Mouse (Mus musculus): ENCODE measurements around the gene Tpm3. TPM values are rescaled to one million over a fixed set of nuclear protein-coding genes. Genes with fewer than 3 reads are reported as not detected.
"Not testable (repeated sequence)": the region's sequence is repeated elsewhere in the genome, so short reads cannot be mapped to it uniquely, and the experiment has no call there.

The Tpm3 gene
- total RNA-seq, 4 experiments from 2014 or later = 143 to 186 (median 163) TPM

- DNase-seq (ENCODE audit: low spot score in 2 of 2) = peak; percentile 60
Measured at GRCm38 (mm10) chr3:90083698-90084324, 11.4 kb downstream of the Tpm3 start.

- DNase-seq (ENCODE audit: low spot score in 2 of 2) = no peak
Measured at GRCm38 (mm10) chr3:90084790-90085189, 12.3 kb downstream of the Tpm3 start.

DNA sequence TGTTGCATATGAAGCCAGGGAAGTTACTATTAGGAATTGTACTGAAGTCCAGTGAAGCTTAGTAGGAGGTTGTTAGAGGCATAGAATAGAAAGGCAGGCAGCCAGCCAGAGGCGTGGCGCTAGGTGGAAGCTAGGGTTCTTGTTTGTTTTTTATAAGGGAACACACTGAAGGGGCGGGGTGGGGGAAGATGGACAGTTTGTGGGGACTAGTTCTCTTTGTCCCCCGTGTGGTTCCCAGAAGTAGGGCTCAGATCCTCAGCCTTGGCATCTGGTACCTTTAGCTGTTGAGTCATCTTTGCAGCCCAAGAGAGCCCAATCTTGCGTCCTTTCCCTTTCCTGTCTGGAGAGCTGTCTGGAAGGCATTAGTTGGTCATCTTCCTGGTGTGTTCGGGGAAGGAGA lies 12.8 kb downstream of the Tpm3 start:
- DNase-seq (ENCODE audit: low spot score in 2 of 2) = no peak

DNA sequence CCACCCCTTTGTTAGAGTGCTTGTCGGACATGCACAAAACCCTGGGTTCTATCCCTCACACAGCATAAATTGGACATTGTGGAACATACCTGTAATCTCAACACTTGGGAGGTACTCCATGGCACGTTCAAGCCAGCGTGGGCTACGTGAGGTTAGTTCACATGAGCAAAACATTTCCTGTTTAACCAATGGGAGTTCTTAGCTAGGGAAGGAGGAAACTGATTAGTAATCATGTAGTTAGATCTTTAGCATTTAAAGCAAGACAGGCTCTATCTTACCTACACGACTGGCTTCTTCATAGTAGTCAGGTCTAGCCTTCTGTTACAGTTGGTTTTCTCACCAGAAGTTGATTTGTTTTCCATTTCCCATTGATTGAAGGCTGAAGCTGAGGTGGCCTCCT lies 13.6 kb downstream of the Tpm3 start:
- DNase-seq (ENCODE audit: low spot score in 2 of 2) = no peak

GRCm38 (mm10) chr3:90088617-90089016 lies 16.2 kb downstream of the Tpm3 start:
- no peak for DNase-seq (ENCODE audit: low spot score in 2 of 2)

DNA sequence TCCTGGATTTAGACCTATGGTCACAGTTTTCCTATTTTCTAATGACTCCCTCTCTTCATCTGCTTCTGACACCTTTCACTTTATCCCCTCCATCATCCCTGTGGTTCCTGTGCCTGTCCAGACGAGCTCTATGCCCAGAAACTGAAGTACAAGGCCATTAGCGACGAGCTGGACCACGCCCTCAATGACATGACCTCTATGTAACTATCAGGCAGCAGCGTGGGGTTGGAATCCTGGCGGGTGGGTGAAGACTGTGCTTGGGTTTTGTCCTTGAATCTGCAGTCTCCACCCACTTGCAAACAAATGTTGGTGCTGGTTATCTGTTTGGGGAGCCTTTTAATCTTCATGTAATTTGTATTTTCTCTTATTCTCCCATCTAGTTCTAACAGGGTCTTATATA lies 18.4 kb downstream of the Tpm3 start:
- DNase-seq (ENCODE audit: low spot score in 2 of 2) = no peak

- DNase-seq (ENCODE audit: low spot score in 2 of 2) = no peak
Measured at GRCm38 (mm10) chr3:90094453-90094852, 22.0 kb downstream of the Tpm3 start.

- no peak for DNase-seq (ENCODE audit: low spot score in 2 of 2)
Measured at GRCm38 (mm10) chr3:90097928-90098327, 25.5 kb downstream of the Tpm3 start.

DNA sequence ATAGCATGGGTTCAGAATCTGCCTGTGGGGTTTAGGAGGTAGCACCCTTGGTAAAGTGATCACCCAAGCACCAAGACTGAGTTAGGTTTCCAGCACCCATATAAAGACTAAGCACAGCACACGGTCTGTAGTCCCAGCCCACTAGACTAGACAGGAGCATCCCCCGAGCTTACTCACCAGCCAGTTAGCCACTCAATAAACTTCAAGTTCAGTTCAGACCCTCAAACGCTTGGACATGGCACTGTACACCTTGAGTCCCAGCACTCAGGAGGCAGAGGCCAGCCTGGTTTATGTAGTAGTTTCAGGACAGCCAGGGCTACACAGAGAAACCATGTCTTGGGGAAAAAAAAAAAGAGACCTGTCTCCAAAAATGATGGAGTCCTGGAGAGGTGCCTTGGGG lies 28.6 kb downstream of the Tpm3 start:
- DNase-seq (ENCODE audit: low spot score in 2 of 2) = no peak

- DNase-seq (ENCODE audit: low spot score in 2 of 2) = no peak
Measured at GRCm38 (mm10) chr3:90101673-90102072, 29.2 kb downstream of the Tpm3 start.

- DNase-seq (ENCODE audit: low spot score in 2 of 2) = no peak
Measured at GRCm38 (mm10) chr3:90102239-90102638, 29.8 kb downstream of the Tpm3 start.

DNA sequence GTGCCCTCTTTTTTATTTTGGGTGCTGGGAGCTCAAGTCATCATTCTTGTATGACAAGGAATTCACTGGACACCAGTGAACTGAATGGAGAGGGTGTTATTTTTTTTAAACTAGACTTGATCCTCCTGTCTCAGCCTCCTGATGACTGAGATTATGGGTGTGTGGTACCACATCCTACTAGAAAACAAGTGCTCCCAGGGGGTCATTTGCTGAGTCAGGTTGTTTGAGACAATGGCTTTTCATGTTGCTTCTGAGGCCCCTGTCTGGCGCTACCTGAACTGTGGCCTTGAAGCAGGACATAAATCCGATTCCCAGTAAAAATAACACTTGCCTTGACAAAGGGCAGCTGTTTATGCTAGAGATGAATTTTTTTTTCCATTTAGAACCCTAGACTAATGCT lies 30.7 kb downstream of the Tpm3 start:
- DNase-seq (ENCODE audit: low spot score in 2 of 2) = no peak

DNA sequence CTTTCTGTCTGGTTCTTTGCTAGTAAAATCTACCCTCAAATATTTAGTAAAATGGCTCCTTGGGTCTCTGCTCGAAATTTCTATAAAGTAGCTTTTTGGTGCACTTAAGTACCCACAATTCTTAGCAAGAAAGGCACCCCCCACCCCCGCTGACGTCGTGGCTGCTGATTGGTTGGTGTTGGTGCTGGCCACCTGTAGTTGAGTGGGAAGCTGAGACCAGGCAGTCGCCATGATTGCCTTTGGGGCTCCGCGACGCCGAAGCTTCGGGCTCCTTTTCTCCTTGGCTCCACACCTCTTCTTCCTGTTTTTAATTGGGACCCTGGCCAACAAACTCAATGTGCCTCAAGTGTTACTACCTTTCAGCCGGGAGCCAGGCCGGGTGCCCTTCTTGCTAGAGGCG lies 31.5 kb downstream of the Tpm3 start, which contains the start of gene Nup210l:
Gene Nup210l (plus strand): TSS at position 195 of the 400 bp plus-strand sequence.
- DNase-seq (ENCODE audit: low spot score in 2 of 2) = no peak

DNA sequence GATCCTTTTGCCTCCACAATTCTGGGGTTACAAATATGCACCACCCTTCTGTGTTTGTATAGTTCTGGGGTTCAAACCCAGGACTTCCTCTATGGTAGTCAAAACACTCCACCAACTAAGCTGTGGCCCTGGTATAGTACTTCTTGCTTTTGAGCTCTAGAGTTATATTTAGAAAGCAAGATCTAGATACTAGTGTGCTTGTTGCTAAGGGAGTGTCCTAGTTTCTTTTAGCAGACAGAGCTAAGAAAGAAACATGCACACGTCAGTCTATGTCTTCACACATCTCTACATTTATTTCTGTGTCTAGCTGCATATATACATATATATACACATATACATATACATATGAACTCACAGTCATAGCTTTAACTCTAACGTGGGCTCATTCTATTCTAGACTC lies 39.3 kb downstream of the Tpm3 start:
- DNase-seq (ENCODE audit: low spot score in 2 of 2) = no peak

GRCm38 (mm10) chr3:90114342-90114741 lies 41.9 kb downstream of the Tpm3 start:
- no peak for DNase-seq (ENCODE audit: low spot score in 2 of 2)

DNA sequence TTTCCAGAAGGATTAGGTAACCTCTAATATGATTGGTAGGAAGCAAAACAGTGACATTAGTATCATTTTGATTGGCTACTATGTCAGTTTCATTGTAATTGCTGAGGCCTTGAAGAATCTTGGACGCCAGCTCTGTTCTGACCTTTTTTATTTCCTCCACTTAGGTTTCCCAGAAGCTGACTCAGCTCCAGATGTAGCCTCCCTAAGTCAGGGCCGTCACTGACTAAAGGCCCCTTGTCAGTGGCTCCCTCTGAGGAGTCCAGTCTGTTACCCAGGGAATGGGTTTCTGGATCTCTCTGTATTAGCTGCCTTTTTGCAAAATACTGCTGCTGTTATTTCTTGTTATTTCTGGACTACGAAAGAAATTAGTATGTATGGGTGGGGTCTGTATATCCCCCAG lies 43.1 kb downstream of the Tpm3 start:
- DNase-seq (ENCODE audit: low spot score in 2 of 2) = no peak

GRCm38 (mm10) chr3:90118132-90118790 lies 45.8 kb downstream of the Tpm3 start:
- peak; percentile 29 to 34 for DNase-seq (ENCODE audit: low spot score in 2 of 2)

GRCm38 (mm10) chr3:90122036-90122435 lies 49.6 kb downstream of the Tpm3 start:
- not testable (repeated sequence) for DNase-seq (ENCODE audit: low spot score in 2 of 2)

DNA sequence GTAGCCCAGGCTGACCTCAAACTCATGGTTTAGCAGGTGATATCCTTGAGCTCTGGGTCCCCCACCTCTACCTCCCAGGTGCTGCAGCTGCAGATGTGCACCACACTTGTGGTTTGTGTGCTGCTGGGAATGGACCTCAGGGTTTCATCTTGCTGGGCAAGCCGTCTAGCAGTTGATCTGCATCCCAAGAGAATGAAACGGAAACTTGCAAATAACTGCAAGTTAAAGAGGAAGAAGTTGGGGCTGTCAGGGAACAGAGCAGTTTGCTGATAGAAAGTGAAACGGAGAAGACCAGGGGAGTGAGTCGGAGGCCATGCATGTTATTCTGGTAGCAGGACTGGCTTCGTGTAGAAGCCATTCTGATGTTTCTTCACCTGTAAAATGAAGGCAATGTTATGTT lies 53.3 kb downstream of the Tpm3 start:
- DNase-seq (ENCODE audit: low spot score in 2 of 2) = no peak

DNA sequence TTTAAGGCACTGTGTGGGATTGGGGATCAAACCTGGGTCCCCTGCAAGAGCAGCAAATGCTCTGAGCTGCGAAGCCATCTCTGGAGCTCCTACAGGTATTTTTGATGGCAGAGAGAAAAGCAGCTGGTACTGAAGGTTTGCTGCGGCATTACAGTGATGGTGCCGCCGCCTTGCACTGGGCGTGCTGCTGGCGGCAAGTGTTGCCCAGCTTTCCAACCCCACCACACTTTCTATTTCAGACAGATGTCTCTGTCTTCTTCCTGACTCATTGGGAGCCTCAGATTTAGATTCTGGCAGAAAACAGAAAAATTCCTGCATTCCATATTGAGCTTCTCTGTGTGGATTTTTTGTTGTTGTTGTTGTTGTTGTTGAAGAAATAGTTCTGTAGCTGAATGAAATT lies 55.4 kb downstream of the Tpm3 start:
- no peak for DNase-seq (ENCODE audit: low spot score in 2 of 2)

- DNase-seq (ENCODE audit: low spot score in 2 of 2) = no peak
Measured at GRCm38 (mm10) chr3:90132745-90133144, 60.3 kb downstream of the Tpm3 start.

DNA sequence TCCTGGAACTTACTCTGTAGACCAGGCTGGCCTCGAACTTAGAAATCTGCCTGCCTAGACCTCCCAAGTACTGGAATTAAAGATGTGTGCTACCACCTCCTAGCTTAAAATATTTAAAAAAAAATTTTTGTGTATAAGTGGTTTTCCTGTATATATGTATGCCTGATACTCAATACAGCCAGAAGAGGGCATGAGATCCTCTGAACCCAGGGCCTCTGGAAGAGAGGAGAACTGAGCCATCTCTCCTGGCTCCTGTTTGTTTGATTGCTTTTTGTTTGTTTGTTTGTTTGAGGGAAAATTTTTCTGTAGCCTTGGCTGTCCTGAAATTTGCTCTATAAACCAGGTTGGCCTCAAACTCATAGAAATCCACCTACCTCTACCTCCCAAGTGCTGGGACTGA lies 60.9 kb downstream of the Tpm3 start:
- DNase-seq (ENCODE audit: low spot score in 2 of 2) = no peak

- no peak for DNase-seq (ENCODE audit: low spot score in 2 of 2)
Measured at GRCm38 (mm10) chr3:90134483-90134882, 62.0 kb downstream of the Tpm3 start.
